Mouse (Mus musculus) kidney, adult 2 months (tissue): ENCODE measurements around the gene Meis2. TPM values are rescaled to one million over a fixed set of nuclear protein-coding genes. Genes with fewer than 3 reads are reported as not detected.

Source experiments
- DNase-seq: peaks from one replicate; pipeline ENCODE4 v3.0.0; 2021
- H3K27ac ChIP-seq: fragments of 200-500 bp; 2 replicates; pipeline ENCODE4 v1.5.1; 2012; ENCODE audit warnings: low read depth, low read length, control low read depth, inconsistent platforms; ENCODE audit not compliant: insufficient read depth
- H3K27me3 ChIP-seq: fragments of 200-500 bp; replicated peaks from 2 replicates; pipeline ENCODE4 v1.6.1; 2012; ENCODE audit warnings: mild to moderate bottlenecking, moderate library complexity, low read length, inconsistent platforms; ENCODE audit not compliant: control insufficient read depth, insufficient read depth
- H3K36me3 ChIP-seq: fragments of 200-500 bp; 2 replicates; pipeline ENCODE4 v1.6.1; 2012; ENCODE audit warnings: mild to moderate bottlenecking, moderate library complexity, low read length, inconsistent platforms; ENCODE audit not compliant: control insufficient read depth, insufficient read depth
- H3K4me1 ChIP-seq: fragments of 200-500 bp; 2 replicates; pipeline ENCODE4 v1.6.1; 2011; ENCODE audit warnings: low read length; ENCODE audit not compliant: control insufficient read depth, insufficient read depth
- H3K4me3 ChIP-seq: fragments of 200-500 bp; 2 replicates; pipeline ENCODE4 v1.5.1; 2011; ENCODE audit warnings: mild to moderate bottlenecking, low read depth, low read length, control low read depth; ENCODE audit not compliant: insufficient read depth
- CTCF ChIP-seq: fragments of 200-500 bp; conservative IDR thresholded peaks from 2 replicates; pipeline ENCODE4 v1.5.1; 2011; ENCODE audit warnings: low read depth, mild to moderate bottlenecking, control low read depth, low read length, moderate library complexity, mixed read lengths; ENCODE audit not compliant: insufficient read depth, insufficient read length
- POLR2A ChIP-seq: fragments of 200-500 bp; IDR thresholded peaks from one replicate; pipeline ENCODE4 v1.6.1; 2011; ENCODE audit warnings: low read depth, low read length, control low read depth
- WGBS: fragments of 180-500 bp; shearing (Covaris S2); methylation state at CpG from one replicate; pipeline ENCODE4 v1.1.7; 2018; 5-methylcytosine and 5-hydroxymethylcytosine counted together
- polyA plus RNA-seq: library from polyadenylated mRNA; depleted of rRNA; stranded (reverse); fragments of >200 nt; gene quantifications from 2 replicates; pipeline ENCODE4 v1.2.3, GENCODE M21; 2012

Meis2 gene
- polyA plus RNA-seq, 1 experiment = 32.2 TPM

DNA sequence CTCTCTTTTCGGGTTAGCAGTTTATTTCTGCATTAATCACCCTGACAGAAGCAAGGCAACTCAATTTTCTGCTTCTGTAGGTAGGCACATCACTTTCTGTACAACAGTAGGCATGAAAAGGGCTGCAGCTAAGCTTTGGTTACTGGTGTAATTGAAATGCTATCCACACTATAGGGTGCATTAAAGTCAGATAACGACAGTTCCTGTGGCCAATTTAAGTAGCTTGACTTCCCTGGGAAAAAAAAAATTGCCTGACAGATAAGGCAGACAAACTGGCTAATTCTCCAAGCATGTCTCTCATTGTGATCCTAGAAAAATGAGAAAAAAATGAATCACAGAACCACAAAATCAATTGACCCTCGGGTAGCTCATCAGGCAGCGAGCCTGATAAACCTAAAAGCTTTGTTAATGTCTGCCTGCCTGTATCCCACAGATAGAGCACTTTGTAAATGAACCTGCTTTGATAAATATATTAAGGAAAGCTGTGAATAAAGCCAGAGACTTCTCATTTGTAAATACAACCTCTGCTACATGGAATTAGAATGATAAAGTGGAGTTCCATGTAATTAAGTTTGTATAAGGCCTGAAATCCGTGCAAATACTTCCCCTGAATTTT is 145.2 kb downstream of the Meis2 start:
- 70% methylated on average over 5 of the region's 5 CpGs for WGBS
- Histone ChIP-seq H3K4me1 (0 out of 2 replicates have a peak, but pooled peaks cover 3% of the 10 kb centered on the region), H3K4me3 (no peak overlapping the region), H3K27ac (no peak overlapping the region), H3K27me3 (no peaks in the 10 kb centered on the region), H3K36me3 (no peaks in the 10 kb centered on the region)
- no peak for DNase-seq
- TF ChIP-seq POLR2A = no peak
- no peak for TF ChIP-seq CTCF

DNA sequence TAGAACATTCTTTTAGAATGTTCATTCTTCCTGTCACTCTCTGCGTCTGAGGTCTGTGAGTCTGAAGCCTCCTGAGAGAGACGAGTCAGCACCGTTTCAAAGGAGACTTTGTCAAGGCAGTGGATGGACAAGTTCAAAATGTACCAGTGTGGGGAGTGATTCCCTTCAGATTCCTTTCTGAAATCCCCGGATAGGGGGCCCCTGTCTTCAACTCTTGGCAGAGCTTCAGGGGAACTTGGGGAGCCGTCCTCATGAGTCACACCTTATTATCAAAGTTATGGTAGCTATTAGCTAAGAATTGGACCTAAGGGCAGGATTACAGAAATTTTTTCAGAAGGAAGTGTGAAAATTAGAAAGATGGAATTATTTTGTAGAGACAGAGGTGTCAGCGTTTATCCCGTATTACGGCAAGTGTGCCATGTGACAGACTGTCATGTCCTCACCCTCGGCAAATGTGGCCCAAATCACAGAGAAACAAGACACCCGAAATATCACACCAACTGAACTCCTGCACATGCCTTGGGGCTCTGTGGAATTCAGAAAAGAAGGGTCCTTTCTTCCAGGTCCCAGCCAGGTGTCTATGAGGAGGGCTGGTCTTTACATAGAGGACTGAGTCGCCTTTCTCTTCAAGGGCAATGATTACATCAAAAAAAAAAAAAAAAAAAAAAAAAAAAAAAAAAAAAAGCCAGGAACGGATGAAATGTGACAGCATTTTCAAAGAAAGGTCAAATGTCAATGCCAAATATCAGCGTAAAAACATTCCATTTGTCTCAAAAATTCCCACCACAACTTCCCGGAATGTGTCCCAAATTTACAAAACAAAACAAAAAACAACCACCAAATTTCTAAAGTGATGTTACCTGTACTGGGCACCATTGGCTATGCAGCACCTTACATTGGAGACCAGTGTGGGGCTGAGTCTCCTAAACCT is 146.2 kb downstream of the Meis2 start:
- 0 out of 2 replicates have a peak, but pooled peaks cover 3% of the 10 kb centered on the region for H3K4me1 ChIP-seq
- no peak for TF ChIP-seq CTCF
- TF ChIP-seq POLR2A = no peak
- WGBS = 76% methylated on average over 14 of the region's 14 CpGs
- no peaks in the 10 kb centered on the region for H3K36me3 ChIP-seq
- H3K27ac ChIP-seq = no peak overlapping the region
- no peaks in the 10 kb centered on the region for H3K27me3 ChIP-seq
- DNase-seq = no peak
- no peak overlapping the region for H3K4me3 ChIP-seq

DNA sequence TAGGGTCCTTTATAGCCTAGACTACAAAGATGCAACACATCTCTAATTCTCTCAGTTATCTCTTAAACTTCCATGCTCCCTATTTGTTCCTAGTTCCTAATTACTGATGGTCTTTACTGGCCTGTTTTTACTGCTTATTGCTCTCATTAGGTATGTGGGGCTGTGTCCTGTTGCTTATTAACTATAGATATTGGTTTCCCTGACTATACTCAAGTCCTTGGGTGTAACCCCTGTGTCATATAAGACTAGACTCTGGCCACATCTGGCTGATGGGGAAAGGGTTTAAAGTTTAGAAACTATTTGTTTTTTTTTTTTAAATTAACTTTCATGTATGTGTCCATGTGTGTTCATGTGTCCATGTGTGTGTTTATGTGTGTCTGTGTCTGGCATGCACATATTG is 147.1 kb downstream of the Meis2 start:
- no peak for TF ChIP-seq POLR2A
- TF ChIP-seq CTCF = no peak
- Histone ChIP-seq H3K4me3 (no peak overlapping the region), H3K4me1 (0 out of 2 replicates have a peak, but pooled peaks cover 3% of the 10 kb centered on the region), H3K27me3 (no peaks in the 10 kb centered on the region), H3K27ac (no peak overlapping the region), H3K36me3 (no peaks in the 10 kb centered on the region)
- DNase-seq = no peak

DNA sequence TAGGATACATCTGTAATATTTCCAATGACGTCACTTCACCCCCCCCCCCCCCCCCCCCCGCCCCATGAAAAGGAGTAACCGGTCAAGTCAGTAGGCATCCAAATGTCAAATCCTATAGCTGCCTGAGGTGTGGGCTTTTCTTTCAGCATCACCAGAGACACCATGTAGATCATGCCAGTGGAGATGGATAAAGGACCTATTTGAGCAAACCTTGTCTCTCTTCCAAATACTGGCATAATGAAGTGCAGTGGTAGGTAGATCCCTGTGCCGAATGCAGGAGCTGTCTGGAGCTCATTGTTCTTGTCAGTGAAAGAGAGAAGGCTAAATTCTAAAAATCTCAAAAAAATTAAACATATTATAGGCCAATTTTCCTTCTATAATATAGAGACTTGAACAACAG is 151.1 kb downstream of the Meis2 start:
- H3K27ac ChIP-seq = no peak overlapping the region
- TF ChIP-seq POLR2A (no peak), CTCF (no peak)
- WGBS = 36% methylated on average over 4 of the region's 4 CpGs
- no peak for DNase-seq
- H3K27me3 ChIP-seq = no peaks in the 10 kb centered on the region
- 0 out of 2 replicates have a peak, but pooled peaks cover 3% of the 10 kb centered on the region for H3K4me1 ChIP-seq
- H3K4me3 ChIP-seq = no peak overlapping the region
- H3K36me3 ChIP-seq = no peaks in the 10 kb centered on the region

DNA sequence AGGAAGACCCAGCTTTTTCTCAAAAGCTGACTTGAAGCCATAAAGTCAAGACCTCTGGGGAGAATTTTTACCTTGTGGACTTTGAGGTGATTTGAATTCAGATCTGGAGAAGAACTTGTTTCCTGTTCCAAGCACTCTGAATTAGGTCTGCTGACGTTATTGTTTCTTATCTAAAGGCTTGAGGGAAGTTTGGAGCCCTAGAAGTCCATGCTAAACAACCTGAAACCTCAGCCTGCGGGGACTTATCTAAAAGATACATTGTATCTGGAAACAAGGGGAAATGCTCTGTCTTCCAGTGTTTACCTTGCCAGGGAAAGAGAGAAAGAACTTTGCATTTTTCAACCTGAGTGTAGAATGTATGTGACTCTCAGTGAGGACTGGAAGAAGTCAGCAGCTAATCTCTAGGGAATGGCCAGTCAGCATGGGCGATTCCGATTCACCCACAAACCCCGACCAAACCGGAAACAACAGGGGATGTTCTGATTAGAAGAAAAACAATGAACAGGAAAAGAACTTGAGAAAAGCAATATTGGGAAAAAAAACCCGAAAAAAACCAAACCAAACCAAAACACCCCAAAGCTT is 152.6 kb downstream of the Meis2 start:
- H3K36me3 ChIP-seq = no peaks in the 10 kb centered on the region
- TF ChIP-seq POLR2A (no peak), CTCF (no peak)
- no peak for DNase-seq
- H3K4me3 ChIP-seq = no peak overlapping the region
- 52% methylated on average over 7 of the region's 7 CpGs for WGBS
- H3K27ac ChIP-seq = no peak overlapping the region
- 0 out of 2 replicates have a peak, but pooled peaks cover 3% of the 10 kb centered on the region for H3K4me1 ChIP-seq
- no peaks in the 10 kb centered on the region for H3K27me3 ChIP-seq

DNA sequence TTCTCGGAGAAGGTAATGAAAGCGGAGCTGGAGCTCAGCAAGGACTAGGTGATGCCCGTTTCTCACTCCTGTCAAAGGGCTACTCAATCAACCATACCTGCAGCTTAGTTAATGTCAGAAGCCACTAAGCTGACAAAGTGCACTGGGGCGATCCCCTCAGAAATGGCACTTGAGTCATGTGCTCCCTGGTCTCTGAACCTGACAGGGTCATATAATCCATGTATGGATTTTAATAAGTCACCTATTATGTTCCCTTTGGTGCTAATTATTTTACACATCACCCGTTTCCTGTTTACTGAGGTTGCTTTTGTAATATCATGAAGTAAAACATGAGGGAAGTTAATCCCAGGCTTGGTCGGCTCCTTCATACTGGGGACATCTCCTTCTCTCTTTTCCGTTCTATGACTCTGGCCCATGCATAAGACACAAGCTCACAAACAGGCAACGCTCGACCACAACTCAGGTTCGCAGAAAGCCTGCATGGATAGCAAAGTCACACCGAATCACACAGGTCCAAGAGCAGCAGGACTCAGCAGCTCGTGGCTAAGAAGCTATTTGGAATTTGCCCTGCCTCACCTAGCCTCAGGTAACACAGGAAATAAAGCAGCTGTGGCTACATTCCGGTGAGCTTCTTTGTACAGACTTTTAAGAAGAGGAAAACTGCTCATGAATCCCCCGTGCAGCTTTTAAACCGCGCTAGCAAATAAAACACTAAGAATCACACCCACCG is 153.6 kb downstream of the Meis2 start:
- Histone ChIP-seq H3K27ac (no peak overlapping the region), H3K4me3 (no peak overlapping the region), H3K36me3 (no peaks in the 10 kb centered on the region), H3K4me1 (0 out of 2 replicates have a peak, but pooled peaks cover 3% of the 10 kb centered on the region), H3K27me3 (no peaks in the 10 kb centered on the region; the same call in 1 of the 2 replicates)
- no peak for TF ChIP-seq POLR2A
- TF ChIP-seq CTCF = no peak
- WGBS = 42% methylated on average over 17 of the region's 17 CpGs
- no peak for DNase-seq

DNA sequence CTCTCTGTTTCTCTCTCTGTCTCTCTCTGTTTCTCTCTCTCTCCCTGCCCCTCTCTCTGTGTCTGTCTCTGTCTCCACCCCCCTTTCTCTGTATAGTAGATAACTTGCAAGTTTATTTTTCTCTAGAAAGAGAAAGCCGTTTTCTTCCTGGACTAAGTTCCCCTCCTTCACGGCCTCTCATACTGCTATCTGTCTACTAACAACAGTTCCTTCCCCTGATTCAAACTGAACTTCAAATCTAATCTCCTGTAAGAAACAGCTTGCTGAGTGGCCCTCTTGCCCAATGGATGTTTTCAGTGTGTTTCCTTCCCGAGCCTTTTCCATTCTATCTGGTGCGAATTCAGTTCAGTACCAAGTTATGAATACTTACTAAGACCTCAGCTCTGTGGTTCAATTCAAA is 155.4 kb downstream of the Meis2 start:
- no peaks in the 10 kb centered on the region; the same call in 1 of the 2 replicates for H3K27me3 ChIP-seq
- no peaks in the 10 kb centered on the region for H3K36me3 ChIP-seq
- H3K4me1 ChIP-seq = no peaks in the 10 kb centered on the region
- 80% methylated on average over 4 of the region's 4 CpGs for WGBS
- no peak for TF ChIP-seq CTCF
- TF ChIP-seq POLR2A = no peak
- no peak overlapping the region for H3K4me3 ChIP-seq
- no peak for DNase-seq
- no peak overlapping the region for H3K27ac ChIP-seq
